Mouse (Mus musculus) liver, embryonic 11.5 days (tissue): Measurements from ENCODE around the gene B3gnt2. TPM values are rescaled to one million over a fixed set of nuclear protein-coding genes. Genes with fewer than 3 reads are reported as not detected.

Source experiments
- ATAC-seq: fragments of 200-750 bp; cut with Nextera tagmentation; replicated peaks from 2 replicates; pipeline ENCODE4 v1.8.0; 2017; ENCODE audit warnings: moderate number of reproducible peaks, mild to moderate bottlenecking, moderate TSS enrichment, moderate library complexity; ENCODE audit not compliant: low FRiP score
- DNase-seq: peaks from one replicate; pipeline ENCODE4 v3.0.0-alpha.2; 2017; ENCODE audit warnings: low spot score
- H3K27ac ChIP-seq: fragments of 300-500 bp; sonication (generic); 2 replicates; pipeline ENCODE4 v1.5.1; 2014; ENCODE audit warnings: mild to moderate bottlenecking, low read depth, low read length, control low read depth
- H3K27me3 ChIP-seq: fragments of 300-500 bp; sonication (generic); replicated peaks from 2 replicates; pipeline ENCODE4 v1.6.1; 2014; ENCODE audit warnings: low read length, mixed read lengths; ENCODE audit not compliant: control insufficient read depth, insufficient read depth
- H3K36me3 ChIP-seq: fragments of 300-500 bp; sonication (generic); 2 replicates; pipeline ENCODE4 v1.6.1; 2014; ENCODE audit warnings: mild to moderate bottlenecking, low read length, moderate library complexity, mixed read lengths; ENCODE audit not compliant: control insufficient read depth, insufficient read depth
- H3K4me1 ChIP-seq: fragments of 300-500 bp; sonication (generic); replicated peaks from 2 replicates; pipeline ENCODE4 v1.6.1; 2014; ENCODE audit warnings: low read length, mixed read lengths; ENCODE audit not compliant: control insufficient read depth, insufficient read depth
- H3K4me2 ChIP-seq: fragments of 300-500 bp; sonication (generic); 2 replicates; pipeline ENCODE4 v1.6.1; 2014; ENCODE audit warnings: mild to moderate bottlenecking, control low read depth, moderate library complexity
- H3K4me3 ChIP-seq: fragments of 300-500 bp; sonication (generic); 2 replicates; pipeline ENCODE4 v1.5.1; 2014; ENCODE audit warnings: low read depth, low read length, control low read depth
- H3K9ac ChIP-seq: fragments of 300-500 bp; sonication (generic); 2 replicates; pipeline ENCODE4 v1.6.1; 2014; ENCODE audit warnings: low read depth, low read length, control low read depth
- H3K9me3 ChIP-seq: fragments of 300-500 bp; sonication (generic); 2 replicates; pipeline ENCODE4 v1.6.1; 2016; ENCODE audit warnings: low read length, inconsistent platforms, mixed read lengths; ENCODE audit not compliant: control insufficient read depth
- WGBS: fragments of 180-500 bp; shearing (Covaris S2); extraction: QIAGEN DNeasy Blood & Tissue Kit; methylation state at CpG from one replicate; pipeline ENCODE4 v1.1.7; 2014; 5-methylcytosine and 5-hydroxymethylcytosine counted together
- polyA plus RNA-seq: library from polyadenylated mRNA; unstranded; fragments of >200 nt; fragmentation: Nextera tagmentation; extraction: Ambion mirVana; gene quantifications from 2 replicates; pipeline ENCODE4 v1.2.1, GENCODE M21; 2014

The B3gnt2 gene
- polyA plus RNA-seq, 1 experiment from 2014 or later, result 3.9 TPM

DNA sequence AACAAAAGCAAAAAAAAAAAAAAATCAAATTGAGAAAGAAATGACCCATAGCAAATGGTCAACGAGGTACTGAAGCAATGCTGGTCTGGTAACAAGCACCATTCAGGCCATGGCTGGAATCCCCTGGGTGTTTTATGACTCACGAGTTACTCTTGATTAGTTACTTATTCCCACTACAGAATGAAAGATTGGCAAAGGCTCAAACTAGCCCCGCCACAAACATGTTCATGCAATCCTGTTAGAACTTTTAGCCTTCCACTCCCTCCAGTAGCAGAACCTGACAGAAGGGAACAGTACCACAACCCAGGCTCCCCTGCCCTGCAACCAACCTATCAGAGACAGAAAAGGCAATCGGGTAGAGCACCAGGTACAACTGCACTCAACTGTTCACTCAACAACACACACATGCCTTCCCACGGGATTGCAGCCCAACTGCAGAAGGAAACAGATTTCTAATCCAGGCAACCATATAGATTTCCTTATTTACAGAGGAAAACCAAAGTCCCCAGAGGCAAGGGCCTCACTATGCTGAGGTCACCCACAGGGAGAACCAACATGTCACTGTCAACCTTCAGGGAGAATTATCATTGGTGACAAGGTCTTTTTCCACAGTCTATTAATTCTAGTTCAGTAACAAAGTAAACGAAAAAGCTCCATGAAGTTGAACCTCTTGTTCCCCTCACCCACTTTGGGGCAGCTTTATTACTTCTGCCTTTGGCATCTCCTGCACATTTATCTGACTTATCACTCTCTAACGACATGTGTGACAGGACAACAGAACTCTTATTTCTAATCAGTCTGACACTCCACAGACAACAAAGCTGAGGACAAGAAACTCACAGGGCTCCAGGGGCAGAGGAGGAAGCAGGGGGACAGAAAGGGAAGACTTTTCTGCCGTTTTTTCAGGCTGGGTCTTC lies 12.8 kb downstream of the B3gnt2 start:
- peak overlapping the region; percentile 51; the same call in 1 of the 2 replicates for H3K27ac ChIP-seq
- H3K4me1 ChIP-seq, result peaks cover 84% of the 10 kb centered on the region
- WGBS, result 42% methylated on average over 8 of the region's 8 CpGs
- no peaks in the 10 kb centered on the region for H3K9me3 ChIP-seq
- H3K27me3 ChIP-seq, result no peaks in the 10 kb centered on the region
- ATAC-seq (no peak), DNase-seq (no peak)
- no peak overlapping the region for H3K4me3 ChIP-seq
- H3K9ac ChIP-seq, result no peak overlapping the region
- H3K4me2 ChIP-seq, result peak overlapping the region; percentile 30
- no peaks in the 10 kb centered on the region for H3K36me3 ChIP-seq

DNA sequence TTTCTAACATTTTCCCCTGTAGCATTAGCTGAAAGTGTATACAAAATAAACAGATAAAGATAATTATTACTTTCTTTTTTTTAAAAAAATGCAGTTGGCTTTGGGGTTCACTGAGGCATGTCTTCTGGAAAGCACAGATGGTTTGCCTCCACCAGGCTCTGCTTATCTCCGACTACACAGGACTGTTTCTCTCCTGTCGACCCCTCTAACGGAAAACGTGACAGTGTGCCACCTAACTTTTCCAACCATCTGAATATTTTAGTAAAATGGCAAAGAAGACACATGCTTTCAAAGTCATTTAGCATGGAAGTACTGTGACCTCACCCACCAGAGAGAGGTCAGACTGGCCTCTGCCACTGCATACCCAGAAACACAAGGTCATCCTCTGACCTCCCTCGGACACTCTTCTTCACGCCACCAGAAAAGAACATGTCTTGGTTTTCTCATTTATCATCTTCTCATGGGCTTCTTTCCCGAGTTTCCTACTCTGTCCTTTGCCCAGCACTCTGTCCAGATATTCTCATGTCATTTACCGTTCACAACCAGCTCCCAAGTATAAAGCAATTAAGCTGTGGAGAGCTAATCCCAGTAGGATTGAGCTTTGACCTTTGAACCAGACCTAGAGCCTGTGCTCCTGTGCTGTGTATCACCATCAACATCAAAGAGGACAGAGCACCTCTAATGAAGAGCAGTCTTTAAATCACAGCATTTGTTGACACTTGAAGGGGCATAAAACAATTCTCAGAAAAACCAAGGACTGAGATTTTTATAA lies 13.6 kb downstream of the B3gnt2 start:
- ATAC-seq (peak; percentile 61; the same call in 1 of the 2 replicates), DNase-seq (no peak)
- H3K4me1 ChIP-seq, result peaks cover 88% of the 10 kb centered on the region
- no peaks in the 10 kb centered on the region for H3K9me3 ChIP-seq
- no peaks in the 10 kb centered on the region for H3K27me3 ChIP-seq
- H3K27ac ChIP-seq, result peak overlapping the region; percentile 89
- peak overlapping the region; percentile 51 for H3K4me2 ChIP-seq
- H3K9ac ChIP-seq, result peak overlapping the region; percentile 28; the same call in 1 of the 2 replicates
- H3K36me3 ChIP-seq, result no peaks in the 10 kb centered on the region
- 30% methylated on average over 8 of the region's 8 CpGs for WGBS
- H3K4me3 ChIP-seq, result no peak overlapping the region

DNA sequence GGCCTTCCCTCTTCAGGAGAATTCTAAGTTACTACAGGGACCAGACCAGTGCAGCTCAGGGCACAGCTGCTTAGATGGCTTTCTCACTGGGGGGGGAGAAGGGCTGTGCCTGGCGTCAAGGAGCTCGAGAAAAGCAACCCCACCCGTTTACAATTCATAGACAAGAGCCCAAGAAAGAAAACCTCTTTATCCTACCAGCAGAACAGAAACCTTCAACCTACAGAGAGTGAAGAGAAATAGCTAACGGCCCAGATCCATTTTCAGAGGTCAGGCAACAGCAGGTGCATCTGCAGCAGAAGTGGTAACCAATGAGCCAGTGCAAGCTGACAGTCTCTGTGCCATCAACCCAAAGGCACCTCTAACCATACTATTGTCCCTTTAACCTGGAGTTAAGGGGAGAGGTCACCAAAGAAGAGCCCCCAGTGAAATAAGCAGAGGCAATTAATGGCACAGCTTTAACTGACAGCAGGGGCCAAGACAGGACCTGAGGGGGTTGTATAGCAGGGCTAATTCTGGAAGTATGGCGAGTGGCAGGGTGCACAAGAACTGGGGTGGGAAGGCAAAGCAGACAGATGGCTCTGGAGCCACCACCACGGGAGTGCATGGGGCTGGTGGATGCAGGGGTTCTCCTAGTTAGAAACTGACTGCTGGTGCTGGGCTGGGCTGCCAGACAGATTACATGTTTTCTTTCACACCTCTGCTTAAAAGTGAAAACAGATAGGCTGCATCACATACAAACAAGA lies 14.5 kb downstream of the B3gnt2 start:
- no peak for ATAC-seq
- no peak for DNase-seq
- peak overlapping the region; percentile 89 for H3K27ac ChIP-seq
- H3K9me3 ChIP-seq, result no peaks in the 10 kb centered on the region
- peak overlapping the region; percentile 51 for H3K4me2 ChIP-seq
- no peaks in the 10 kb centered on the region for H3K27me3 ChIP-seq
- H3K36me3 ChIP-seq, result no peaks in the 10 kb centered on the region
- H3K4me3 ChIP-seq, result no peak overlapping the region
- peaks cover 85% of the 10 kb centered on the region for H3K4me1 ChIP-seq
- peak overlapping the region; percentile 37 for H3K9ac ChIP-seq
- WGBS, result 37% methylated on average over 6 of the region's 6 CpGs

DNA sequence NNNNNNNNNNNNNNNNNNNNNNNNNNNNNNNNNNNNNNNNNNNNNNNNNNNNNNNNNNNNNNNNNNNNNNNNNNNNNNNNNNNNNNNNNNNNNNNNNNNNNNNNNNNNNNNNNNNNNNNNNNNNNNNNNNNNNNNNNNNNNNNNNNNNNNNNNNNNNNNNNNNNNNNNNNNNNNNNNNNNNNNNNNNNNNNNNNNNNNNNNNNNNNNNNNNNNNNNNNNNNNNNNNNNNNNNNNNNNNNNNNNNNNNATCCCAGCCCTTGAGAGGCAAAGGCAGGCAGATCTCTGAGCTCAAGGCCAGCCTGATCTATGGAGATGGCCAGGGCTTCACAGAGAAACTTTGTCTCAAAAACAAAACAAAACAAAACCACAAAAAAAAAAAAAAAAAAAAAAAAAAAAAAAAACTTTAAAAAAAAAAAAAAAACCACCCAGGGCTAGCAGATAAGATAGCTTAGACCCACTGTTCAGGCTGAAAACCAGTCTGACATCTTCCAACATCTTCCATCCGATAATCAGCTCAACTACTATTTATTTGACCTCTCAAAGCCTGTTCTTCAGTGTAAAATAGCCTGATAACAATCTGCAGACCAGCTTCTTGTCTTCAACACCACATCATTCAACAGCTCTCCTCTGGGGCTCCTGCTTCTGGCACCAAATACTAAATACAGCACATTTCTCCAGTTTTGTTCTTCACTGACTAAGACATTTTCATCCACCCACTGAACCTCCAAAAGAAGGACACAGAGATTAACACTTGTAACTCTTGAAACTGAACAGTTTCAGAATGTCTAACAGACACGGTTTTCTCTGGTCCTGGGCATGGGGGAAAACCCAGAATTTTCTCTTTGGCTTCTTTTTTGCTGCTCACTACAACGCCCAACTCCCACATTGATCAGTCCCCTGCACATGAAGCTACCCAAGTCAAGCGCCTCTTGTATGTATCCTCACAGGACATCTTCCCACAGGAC lies 15.7 kb downstream of the B3gnt2 start:
- H3K27ac ChIP-seq, result peak overlapping the region; percentile 89
- 39% methylated on average over 4 of the region's 4 CpGs for WGBS
- peak overlapping the region; percentile 43 for H3K4me2 ChIP-seq
- no peaks in the 10 kb centered on the region for H3K36me3 ChIP-seq
- peaks cover 77% of the 10 kb centered on the region for H3K4me1 ChIP-seq
- no peak overlapping the region for H3K4me3 ChIP-seq
- ATAC-seq, result peak; percentile 21; the same call in 1 of the 2 replicates
- DNase-seq, result no peak
- peak overlapping the region; percentile 40; the same call in 1 of the 2 replicates for H3K9ac ChIP-seq
- no peaks in the 10 kb centered on the region for H3K9me3 ChIP-seq
- no peaks in the 10 kb centered on the region for H3K27me3 ChIP-seq

DNA sequence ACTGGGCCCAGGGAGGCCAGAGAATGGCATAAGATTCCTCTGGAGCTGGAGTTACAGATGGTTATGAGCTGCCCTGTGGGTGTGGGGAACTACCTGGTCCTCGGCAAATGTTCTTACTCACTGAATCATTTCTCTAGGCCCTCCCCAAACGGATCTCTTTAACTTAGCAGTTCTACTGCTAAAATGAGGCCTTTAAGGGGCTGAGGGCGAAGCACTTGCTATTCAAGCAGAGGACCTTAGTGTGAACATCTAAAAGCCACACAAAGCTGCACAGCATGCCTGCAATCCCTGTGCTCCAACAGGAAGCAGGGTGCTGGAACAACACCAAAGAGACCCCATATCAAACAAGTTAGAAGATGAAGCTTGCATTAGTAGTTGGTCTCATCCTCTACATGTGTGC lies 21.3 kb downstream of the B3gnt2 start:
- Histone ChIP-seq H3K9ac (no peak overlapping the region), H3K27ac (no peak overlapping the region), H3K36me3 (0 out of 2 replicates have a peak, but pooled peaks cover 2% of the 10 kb centered on the region), H3K9me3 (no peaks in the 10 kb centered on the region), H3K4me3 (no peak overlapping the region), H3K4me1 (peaks cover 34% of the 10 kb centered on the region), H3K27me3 (no peaks in the 10 kb centered on the region), H3K4me2 (no peak overlapping the region)
- DNase-seq, result no peak
- ATAC-seq, result no peak
- WGBS, result 76% methylated on average over 3 of the region's 3 CpGs

DNA sequence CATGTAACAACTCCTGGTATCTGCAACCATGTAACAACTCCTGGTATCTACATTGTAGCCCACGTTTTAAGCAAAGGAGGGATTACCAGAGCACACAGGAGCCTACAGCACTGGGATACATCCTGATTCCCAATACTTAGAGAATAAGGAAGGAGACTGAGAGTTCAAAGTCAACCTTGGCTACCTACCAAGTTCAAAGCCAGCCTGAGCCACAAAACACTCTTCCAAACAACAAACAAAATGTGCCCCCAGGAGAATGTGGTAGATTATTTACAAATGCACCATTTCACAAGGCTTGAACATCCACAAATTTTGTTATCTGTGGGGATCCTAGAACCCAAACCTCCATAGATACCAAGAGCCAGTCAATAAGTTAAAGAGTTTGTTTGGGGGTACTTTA lies 22.4 kb downstream of the B3gnt2 start:
- no peak overlapping the region for H3K27ac ChIP-seq
- DNase-seq (no peak), ATAC-seq (no peak)
- 56% methylated on average over 1 of the region's 1 CpGs for WGBS
- no peaks in the 10 kb centered on the region for H3K9me3 ChIP-seq
- peaks cover 25% of the 10 kb centered on the region for H3K4me1 ChIP-seq
- H3K27me3 ChIP-seq, result no peaks in the 10 kb centered on the region
- H3K9ac ChIP-seq, result no peak overlapping the region
- H3K4me3 ChIP-seq, result no peak overlapping the region
- H3K4me2 ChIP-seq, result no peak overlapping the region
- peaks cover 5% of the 10 kb centered on the region; the same call in 1 of the 2 replicates for H3K36me3 ChIP-seq

DNA sequence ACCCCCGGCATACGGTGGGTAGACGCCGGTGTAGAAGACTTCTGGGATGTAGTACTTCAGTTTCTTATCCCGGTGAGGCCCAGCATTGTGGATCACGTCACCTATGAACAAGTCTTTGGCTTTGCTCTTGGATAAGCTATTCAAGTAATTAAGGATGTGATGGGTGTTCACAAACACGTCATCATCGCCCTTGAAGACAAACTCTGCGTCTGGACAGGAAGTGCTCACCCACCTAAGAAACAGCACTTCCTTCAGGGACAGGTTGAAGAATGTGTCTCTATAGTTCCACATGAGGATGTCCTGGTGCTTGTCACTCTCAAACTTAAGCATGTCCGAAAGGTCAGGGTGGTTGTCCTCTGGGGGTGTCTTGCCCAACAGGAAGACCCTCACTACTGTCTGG lies 24.5 kb downstream of the B3gnt2 start:
- Histone ChIP-seq H3K9me3 (no peaks in the 10 kb centered on the region), H3K4me1 (peaks cover 12% of the 10 kb centered on the region), H3K4me2 (no peak overlapping the region), H3K4me3 (no peak overlapping the region), H3K27me3 (no peaks in the 10 kb centered on the region), H3K9ac (no peak overlapping the region), H3K36me3 (peaks cover 5% of the 10 kb centered on the region; the same call in 1 of the 2 replicates), H3K27ac (no peak overlapping the region)
- 90% methylated on average over 10 of the region's 10 CpGs for WGBS
- DNase-seq, result no peak
- no peak for ATAC-seq
